Mouse (Mus musculus) midbrain, postnatal 0 days (tissue): Measurements from ENCODE around the gene Mcu. TPM values are rescaled to one million over a fixed set of nuclear protein-coding genes. Genes with fewer than 3 reads are reported as not detected.

Source experiments
- ATAC-seq: fragments of 200-750 bp; cut with Nextera tagmentation; 2 replicates; pipeline ENCODE4 v1.8.0; 2017; ENCODE audit warnings: moderate number of reproducible peaks, mild to moderate bottlenecking, moderate TSS enrichment, moderate library complexity; ENCODE audit not compliant: low FRiP score
- DNase-seq: peaks from one replicate; pipeline ENCODE4 v3.0.0-alpha.2; 2015; ENCODE audit warnings: low spot score
- H3K27ac ChIP-seq: fragments of 300-500 bp; sonication (generic); 2 replicates; pipeline ENCODE4 v1.5.1; 2014; ENCODE audit warnings: low read depth, mild to moderate bottlenecking, low read length, mixed read lengths
- H3K27me3 ChIP-seq: fragments of 300-500 bp; sonication (generic); 2 replicates; pipeline ENCODE4 v1.6.1; 2014; ENCODE audit warnings: low read length, control low read depth, mixed read lengths; ENCODE audit not compliant: insufficient read depth
- H3K36me3 ChIP-seq: fragments of 300-500 bp; sonication (generic); 2 replicates; pipeline ENCODE4 v1.6.1; 2014; ENCODE audit warnings: low read length, control low read depth, mixed read lengths; ENCODE audit not compliant: insufficient read depth
- H3K4me1 ChIP-seq: fragments of 300-500 bp; sonication (generic); 2 replicates; pipeline ENCODE4 v1.6.1; 2014; ENCODE audit warnings: mild to moderate bottlenecking, control low read depth, antibody characterized with exemption, low read length, mixed read lengths; ENCODE audit not compliant: insufficient read depth
- H3K4me2 ChIP-seq: fragments of 300-500 bp; sonication (generic); 2 replicates; pipeline ENCODE4 v1.6.1; 2014; ENCODE audit warnings: low read depth, mild to moderate bottlenecking, low read length, mixed read lengths; ENCODE audit not compliant: poor library complexity, severe bottlenecking
- H3K4me3 ChIP-seq: fragments of 300-500 bp; sonication (generic); 2 replicates; pipeline ENCODE4 v1.5.1; 2014; ENCODE audit warnings: low read depth, mild to moderate bottlenecking, low read length, moderate library complexity
- H3K9ac ChIP-seq: fragments of 300-500 bp; sonication (generic); replicated peaks from 2 replicates; pipeline ENCODE4 v1.6.1; 2014; ENCODE audit warnings: mild to moderate bottlenecking, low read length, moderate library complexity, mixed read lengths; ENCODE audit not compliant: poor library complexity, severe bottlenecking
- H3K9me3 ChIP-seq: fragments of 300-500 bp; sonication (generic); 2 replicates; pipeline ENCODE4 v1.6.1; 2016; ENCODE audit warnings: low read length, control low read depth
- CTCF ChIP-seq: IDR thresholded peaks from 2 replicates; pipeline ENCODE4 v1.5.1; 2016; ENCODE audit warnings: antibody characterized with exemption, mild to moderate bottlenecking
- WGBS: fragments of 180-500 bp; shearing (Covaris S2); extraction: QIAGEN DNeasy Blood & Tissue Kit; methylation state at CpG from one replicate; pipeline ENCODE4 v1.1.7; 2014; 5-methylcytosine and 5-hydroxymethylcytosine counted together
- polyA plus RNA-seq: library from polyadenylated mRNA; unstranded; fragments of >200 nt; fragmentation: Nextera tagmentation; extraction: Ambion mirVana; gene quantifications from 2 replicates; pipeline ENCODE4 v1.2.1, GENCODE M21; 2015
- total RNA-seq: library from RNA; depleted of rRNA; stranded (reverse); fragments of >200 nt; gene quantifications from 2 replicates; pipeline ENCODE4 v1.2.3, GENCODE M21; 2014

Gene Mcu
- total and polyA plus RNA-seq, 2 experiments from 2014 or later, result 39.4 to 46.1 TPM

DNA sequence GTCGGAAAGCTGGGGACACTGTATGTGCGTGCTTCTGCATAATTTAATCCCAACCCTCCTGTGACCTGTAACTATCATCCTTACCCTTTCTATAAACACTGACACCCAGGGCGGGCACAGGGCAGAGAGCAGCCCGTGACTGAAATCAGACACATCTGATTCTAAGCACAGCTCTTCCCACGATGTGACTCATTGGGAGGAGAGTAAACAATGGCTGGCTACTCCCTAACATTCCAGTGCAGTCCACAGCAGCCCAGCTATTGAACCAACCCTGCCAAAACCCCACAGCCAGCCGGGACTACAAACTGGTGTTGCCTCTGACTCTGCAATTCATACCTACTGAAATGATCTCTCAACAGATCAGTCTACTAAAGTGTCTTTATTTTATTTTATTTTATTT lies 78.9 kb downstream of the Mcu start:
- no peak for TF ChIP-seq CTCF
- 73% methylated on average over 6 of the region's 6 CpGs for WGBS
- H3K4me2 ChIP-seq, result no peak overlapping the region

DNA sequence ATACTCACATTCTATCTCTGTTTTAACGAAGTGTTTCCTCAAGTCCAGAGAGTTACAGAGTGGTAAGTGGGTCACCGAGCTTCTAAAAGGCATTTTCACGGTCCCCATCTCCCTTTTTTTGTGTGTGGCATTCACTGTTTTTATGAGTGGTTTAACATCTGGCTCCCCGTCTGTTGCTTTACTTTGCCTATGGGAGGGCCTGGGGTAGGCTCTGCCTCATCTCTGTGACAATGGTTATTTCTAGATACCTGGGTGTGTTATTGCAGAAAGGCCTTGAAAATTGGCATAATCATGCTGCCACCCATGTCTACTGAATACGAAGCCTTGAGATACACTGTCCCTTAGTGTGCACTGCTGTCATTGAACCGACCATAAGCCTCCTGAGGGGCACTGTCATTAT lies 84.2 kb downstream of the Mcu start:
- 86% methylated on average over 6 of the region's 6 CpGs for WGBS
- H3K4me2 ChIP-seq, result no peak overlapping the region
- no peaks in the 10 kb centered on the region for H3K4me1 ChIP-seq
- DNase-seq (no peak), ATAC-seq (no peak)
- H3K27ac ChIP-seq, result no peak overlapping the region
- H3K4me3 ChIP-seq, result no peak overlapping the region
- no peak overlapping the region for H3K9ac ChIP-seq
- H3K9me3 ChIP-seq, result no peaks in the 10 kb centered on the region
- TF ChIP-seq CTCF, result no peak
- H3K27me3 ChIP-seq, result no peaks in the 10 kb centered on the region
- no peaks in the 10 kb centered on the region for H3K36me3 ChIP-seq

More for the DNA sequence above, 78.9 kb downstream of the Mcu start:
- no peaks in the 10 kb centered on the region for H3K36me3 ChIP-seq
- H3K4me3 ChIP-seq, result no peak overlapping the region
- H3K9ac ChIP-seq, result no peak overlapping the region
- H3K27me3 ChIP-seq, result no peaks in the 10 kb centered on the region
- peaks cover 14% of the 10 kb centered on the region; the same call in 1 of the 2 replicates for H3K4me1 ChIP-seq
- H3K27ac ChIP-seq, result no peak overlapping the region
- no peak for DNase-seq
- no peak for ATAC-seq
- H3K9me3 ChIP-seq, result no peaks in the 10 kb centered on the region

DNA sequence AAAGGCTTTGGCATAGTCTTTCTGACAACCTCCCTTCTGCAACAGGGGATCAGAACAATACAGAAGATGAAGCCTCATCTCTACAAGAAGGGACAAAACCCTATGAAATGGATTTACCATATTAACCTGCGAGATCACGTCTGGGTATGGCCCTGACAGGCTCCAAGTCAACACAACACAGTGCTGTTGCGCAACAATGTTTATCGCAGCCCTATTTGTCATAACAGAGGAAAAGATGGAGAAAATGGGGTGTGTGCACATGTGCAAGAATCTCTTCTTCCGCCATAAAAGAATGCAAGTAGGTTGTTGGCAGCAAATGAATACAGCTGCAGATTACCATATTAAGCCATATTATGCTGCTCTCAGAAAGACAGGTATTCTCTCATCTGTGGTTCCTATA lies 88.7 kb downstream of the Mcu start:
- TF ChIP-seq CTCF, result no peak
- Histone ChIP-seq H3K9me3 (no peaks in the 10 kb centered on the region), H3K36me3 (no peaks in the 10 kb centered on the region), H3K9ac (no peak overlapping the region), H3K4me1 (no peaks in the 10 kb centered on the region), H3K27ac (no peak overlapping the region), H3K27me3 (no peaks in the 10 kb centered on the region), H3K4me2 (no peak overlapping the region), H3K4me3 (no peak overlapping the region)
- ATAC-seq (no peak), DNase-seq (no peak)
- WGBS, result 95% methylated on average over 5 of the region's 5 CpGs

DNA sequence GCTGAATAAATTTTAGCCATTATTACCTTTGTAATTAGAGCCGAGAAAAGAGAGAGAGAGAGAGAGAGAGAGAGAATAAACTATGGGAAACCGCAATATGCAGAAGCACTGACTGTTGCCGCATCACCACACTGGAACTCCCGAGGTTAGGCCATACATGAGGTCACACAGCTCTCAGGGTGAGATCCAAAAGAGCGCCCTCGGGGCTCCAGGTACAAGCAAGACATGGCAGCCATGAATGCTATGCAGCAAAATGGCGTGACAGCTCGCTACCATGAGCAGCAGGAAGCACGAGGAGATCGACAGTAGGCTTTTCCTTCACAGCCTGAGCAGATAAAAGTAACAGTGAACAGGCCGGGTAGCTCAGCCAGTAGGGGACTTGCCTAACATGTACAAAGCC lies 89.2 kb downstream of the Mcu start:
- no peak overlapping the region for H3K4me2 ChIP-seq
- 81% methylated on average over 11 of the region's 11 CpGs for WGBS
- H3K27ac ChIP-seq, result no peak overlapping the region
- H3K36me3 ChIP-seq, result no peaks in the 10 kb centered on the region
- DNase-seq (no peak), ATAC-seq (no peak)
- no peak overlapping the region for H3K4me3 ChIP-seq
- no peak for TF ChIP-seq CTCF
- H3K27me3 ChIP-seq, result no peaks in the 10 kb centered on the region
- no peak overlapping the region for H3K9ac ChIP-seq
- no peaks in the 10 kb centered on the region for H3K9me3 ChIP-seq
- H3K4me1 ChIP-seq, result no peaks in the 10 kb centered on the region

DNA sequence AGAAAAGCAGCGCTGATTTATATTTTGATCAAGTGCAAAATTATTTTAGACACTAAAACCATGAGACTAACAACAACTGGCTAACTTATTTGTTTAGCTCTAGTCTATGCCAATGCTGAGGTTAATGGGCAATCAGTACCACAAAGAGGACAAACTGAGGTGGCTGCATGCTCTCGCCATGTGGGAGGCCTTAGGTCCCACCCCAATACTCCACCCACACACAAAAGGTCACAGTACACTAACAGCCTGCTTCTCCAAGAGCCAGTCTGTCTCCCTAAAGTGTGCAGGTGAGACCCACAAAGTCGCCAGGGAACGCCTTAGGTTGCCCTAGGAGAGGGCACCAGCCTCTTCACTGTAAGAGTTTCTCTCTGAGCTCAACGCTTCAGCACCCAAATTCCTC lies 91.8 kb downstream of the Mcu start:
- Histone ChIP-seq H3K27me3 (no peaks in the 10 kb centered on the region), H3K9me3 (no peaks in the 10 kb centered on the region), H3K36me3 (no peaks in the 10 kb centered on the region), H3K4me1 (no peaks in the 10 kb centered on the region), H3K4me2 (no peak overlapping the region), H3K9ac (no peak overlapping the region), H3K4me3 (no peak overlapping the region), H3K27ac (no peak overlapping the region)
- no peak for DNase-seq
- ATAC-seq, result no peak
- no peak for TF ChIP-seq CTCF
- WGBS, result 90% methylated on average over 5 of the region's 5 CpGs

DNA sequence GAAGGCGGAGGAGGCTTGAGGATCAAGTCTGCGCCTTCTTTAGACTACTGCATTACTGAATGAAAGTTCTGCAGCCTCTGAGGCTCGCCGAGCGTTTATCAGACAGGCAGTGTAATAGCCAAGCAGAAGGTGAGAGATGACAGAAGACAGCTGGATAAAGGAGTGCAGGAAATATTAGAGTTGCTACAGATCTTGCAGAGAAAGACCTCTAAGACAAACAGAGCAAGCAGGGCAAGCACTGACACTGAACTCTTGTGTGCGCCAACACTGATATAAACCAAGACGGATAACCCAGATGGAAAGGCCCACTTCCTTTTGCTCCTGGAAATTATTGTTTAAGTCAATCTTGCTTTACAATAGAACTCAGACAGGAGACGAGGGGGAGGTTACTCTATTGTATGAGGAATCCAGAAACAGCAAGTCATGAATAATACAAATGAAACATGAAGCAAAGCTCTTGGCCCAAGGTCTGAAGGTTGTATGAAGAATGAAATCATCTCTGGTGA lies 92.6 kb downstream of the Mcu start:
- no peak overlapping the region for H3K27ac ChIP-seq
- DNase-seq (no peak), ATAC-seq (no peak)
- no peak overlapping the region for H3K9ac ChIP-seq
- no peak overlapping the region for H3K4me3 ChIP-seq
- TF ChIP-seq CTCF, result no peak
- no peaks in the 10 kb centered on the region for H3K4me1 ChIP-seq
- no peak overlapping the region for H3K4me2 ChIP-seq
- H3K9me3 ChIP-seq, result no peaks in the 10 kb centered on the region
- no peaks in the 10 kb centered on the region for H3K27me3 ChIP-seq
- H3K36me3 ChIP-seq, result no peaks in the 10 kb centered on the region
- 54% methylated on average over 8 of the region's 8 CpGs for WGBS
